Mouse (Mus musculus) neutrophil, adult 65 days (primary cell): ENCODE data around the gene Gjb2. TPM values are rescaled to one million over a fixed set of nuclear protein-coding genes. Genes with fewer than 3 reads are reported as not detected.

Experiments
- total RNA-seq: library from RNA; stranded (reverse); gene quantifications from 2 replicates; pipeline ENCODE4 v1.2.4, GENCODE M21; 2023

The Gjb2 gene
- not detected in 2 replicates for total RNA-seq

DNA sequence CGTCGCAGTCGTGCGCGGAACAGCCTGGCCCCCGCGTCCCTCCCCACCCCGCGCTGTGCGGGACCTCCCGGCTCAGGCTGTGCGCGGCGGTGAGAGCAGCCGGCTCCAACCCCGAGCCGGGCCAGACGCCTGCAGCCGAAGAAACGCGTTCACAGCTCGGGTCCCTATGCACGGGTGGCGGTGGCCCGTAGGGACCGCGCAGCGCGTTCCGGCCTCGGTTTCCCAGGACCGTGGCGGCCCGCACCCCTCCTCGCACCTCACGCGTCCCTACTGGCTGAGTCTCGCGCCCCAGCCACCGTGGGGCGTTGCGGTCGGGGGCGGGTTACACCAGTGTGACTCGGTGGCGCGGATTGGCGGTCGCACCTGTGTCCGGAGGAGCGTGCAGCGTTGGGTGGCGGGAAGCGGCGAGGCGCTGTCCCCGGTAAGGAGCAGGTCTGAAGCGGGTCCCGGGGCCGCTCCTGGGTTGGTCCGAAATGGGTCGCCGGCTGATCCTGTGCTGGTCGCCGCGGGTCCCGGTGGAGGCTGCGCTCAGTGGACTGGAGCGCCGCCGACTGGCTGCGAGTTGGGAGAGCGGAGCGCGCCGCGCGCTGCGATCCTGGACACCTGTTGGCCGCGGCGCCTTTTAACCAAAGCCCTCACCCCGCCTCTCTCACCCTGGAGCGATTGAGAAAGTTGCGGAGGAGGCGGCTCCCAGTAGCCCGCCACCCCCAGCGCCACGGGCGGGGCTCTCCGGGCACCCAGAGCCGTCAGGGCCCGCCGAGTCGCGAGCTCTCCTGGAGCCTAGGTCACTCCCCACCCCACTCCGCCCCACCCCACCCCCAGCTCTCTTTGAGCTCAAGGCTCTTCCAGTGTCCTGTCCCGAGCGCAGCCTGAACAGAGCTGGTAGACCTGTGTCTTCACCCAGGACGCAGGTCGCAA, at the start of gene Gjb2:
Gene Gjb2 (minus strand): TSS at position 597 of the 918 bp plus-strand sequence.

DNA sequence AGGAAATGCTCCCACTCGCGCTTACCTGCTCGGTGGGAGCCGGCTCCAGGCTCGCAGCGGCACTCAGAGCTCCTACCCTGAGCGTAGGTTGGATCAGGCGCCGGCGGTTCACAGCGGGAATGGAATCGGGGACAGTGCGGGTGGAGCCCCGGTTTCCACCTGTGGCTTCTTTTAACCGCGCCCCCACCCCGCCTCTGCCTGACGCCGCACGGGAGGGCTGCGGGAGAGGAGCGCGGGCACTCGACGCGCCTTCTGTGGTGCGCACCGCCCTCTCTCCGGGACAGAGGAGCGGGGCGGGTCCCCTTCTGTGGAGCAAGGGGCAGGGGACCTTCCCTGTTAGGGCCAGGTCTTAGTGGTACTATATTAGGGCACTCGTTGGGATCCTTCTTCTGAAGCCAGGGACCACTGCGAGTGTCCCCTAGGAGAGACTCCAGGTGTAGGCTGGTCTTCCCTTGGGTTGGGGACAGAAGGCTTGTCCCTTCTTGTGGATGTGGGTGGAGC, 28.7 kb upstream of the Gjb2 start, which contains the start of gene Gjb6:
Gene Gjb6 (minus strand): TSS at position 451 of the 501 bp plus-strand sequence.

DNA sequence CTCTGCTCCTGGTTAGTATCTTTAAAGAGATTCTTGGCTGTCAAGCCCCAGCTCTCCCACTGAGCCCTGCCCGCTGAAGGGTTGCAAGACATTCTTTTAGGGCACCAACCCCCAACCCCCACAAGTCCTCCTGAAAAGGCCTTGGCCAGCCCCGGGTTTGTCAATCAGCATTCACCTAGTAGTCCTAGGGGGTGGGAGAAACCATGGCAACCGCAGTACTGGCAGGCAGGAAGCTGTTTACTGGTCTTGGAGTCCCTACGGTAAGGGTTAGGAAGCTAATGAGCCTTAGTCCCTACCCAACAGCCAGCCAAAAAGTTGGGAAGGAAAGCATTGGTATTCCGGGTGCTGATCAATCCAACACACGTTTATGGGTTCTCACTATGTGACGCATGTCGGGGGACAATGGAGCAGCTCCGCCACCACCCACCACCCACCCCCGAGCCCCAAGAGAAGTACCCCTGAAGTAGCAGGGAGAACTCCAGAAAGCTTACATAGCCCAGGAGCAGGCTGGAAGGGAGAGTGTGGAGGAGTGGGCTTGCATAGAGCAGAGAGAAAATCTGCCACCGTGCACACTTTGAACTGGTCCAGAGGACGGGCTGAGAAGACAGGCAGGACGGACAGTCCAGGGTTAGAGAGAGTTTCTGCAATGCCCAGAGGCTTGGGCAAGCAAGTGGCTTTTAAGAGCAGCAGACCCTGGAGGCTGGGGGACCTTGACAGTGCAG, 11.5 kb upstream of the Gjb2 start, which contains the start of gene Gm4491:
Gene Gm4491 (minus strand): TSS at position 61 of the 722 bp plus-strand sequence.

DNA sequence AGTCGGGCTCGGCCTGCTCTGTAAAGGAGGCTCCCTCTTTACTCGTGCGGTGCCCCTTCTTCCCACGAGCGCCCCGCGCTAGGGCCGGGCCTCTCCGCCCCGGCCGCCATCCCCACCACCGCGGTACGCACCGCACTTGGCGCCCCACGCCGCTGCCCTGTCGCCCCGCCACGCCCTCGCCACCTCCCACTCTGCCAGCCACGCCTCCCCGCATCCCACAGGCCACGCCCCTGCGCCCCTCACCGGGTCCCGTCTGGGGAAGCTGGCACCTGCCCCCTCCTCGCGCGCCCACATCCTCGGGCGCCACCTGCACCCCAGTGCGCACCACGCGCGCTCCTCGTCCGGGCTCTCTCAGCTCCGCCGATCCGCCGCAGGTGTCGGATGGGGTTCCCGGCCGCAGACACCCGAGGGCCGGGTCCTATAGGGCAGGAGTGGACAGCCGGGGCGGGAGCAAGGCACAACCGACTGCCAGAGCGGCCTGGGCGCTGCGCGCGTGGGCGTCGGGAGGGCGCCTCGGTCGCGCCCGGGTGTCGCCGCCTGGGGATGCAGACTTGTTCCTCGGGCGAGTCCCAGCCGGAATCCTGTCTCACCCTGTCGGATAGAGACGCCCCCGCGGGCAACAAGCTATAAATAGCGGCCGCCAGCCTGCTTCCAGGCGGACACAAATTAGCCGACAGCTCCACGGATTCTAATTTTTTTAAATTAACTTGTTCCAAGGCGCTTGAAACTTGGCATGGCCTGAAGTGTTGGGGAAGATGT, 46.8 kb downstream of the Gjb2 start, which contains the start of gene Gja3:
Gene Gja3 (minus strand): TSS at position 538 of the 759 bp plus-strand sequence.

Other genes with a start within 250 kb of the Gjb2 start
- gene Zmym2, start 218.0 kb downstream of the Gjb2 start, total RNA-seq = 47.3 and 67.6 TPM in 2 replicates
- gene Gja3, start 46.6 kb downstream of the Gjb2 start, total RNA-seq = not detected in 2 replicates
- gene Gm4491, start 11.2 kb upstream of the Gjb2 start, total RNA-seq = not detected in 2 replicates
- gene Gjb6, start 28.9 kb upstream of the Gjb2 start, total RNA-seq = not detected in 2 replicates